Mouse (Mus musculus) lung, postnatal 0 days (tissue): ENCODE results near the gene Mindy4.

Source experiments
- CTCF ChIP-seq: IDR thresholded peaks from 2 replicates; pipeline ENCODE4 v1.5.1; 2016; ENCODE audit warnings: antibody characterized with exemption, mild to moderate bottlenecking
- EP300 ChIP-seq: IDR thresholded peaks from 2 replicates; pipeline ENCODE4 v1.6.1; 2016; ENCODE audit warnings: antibody characterized with exemption, mild to moderate bottlenecking, control low read depth

DNA sequence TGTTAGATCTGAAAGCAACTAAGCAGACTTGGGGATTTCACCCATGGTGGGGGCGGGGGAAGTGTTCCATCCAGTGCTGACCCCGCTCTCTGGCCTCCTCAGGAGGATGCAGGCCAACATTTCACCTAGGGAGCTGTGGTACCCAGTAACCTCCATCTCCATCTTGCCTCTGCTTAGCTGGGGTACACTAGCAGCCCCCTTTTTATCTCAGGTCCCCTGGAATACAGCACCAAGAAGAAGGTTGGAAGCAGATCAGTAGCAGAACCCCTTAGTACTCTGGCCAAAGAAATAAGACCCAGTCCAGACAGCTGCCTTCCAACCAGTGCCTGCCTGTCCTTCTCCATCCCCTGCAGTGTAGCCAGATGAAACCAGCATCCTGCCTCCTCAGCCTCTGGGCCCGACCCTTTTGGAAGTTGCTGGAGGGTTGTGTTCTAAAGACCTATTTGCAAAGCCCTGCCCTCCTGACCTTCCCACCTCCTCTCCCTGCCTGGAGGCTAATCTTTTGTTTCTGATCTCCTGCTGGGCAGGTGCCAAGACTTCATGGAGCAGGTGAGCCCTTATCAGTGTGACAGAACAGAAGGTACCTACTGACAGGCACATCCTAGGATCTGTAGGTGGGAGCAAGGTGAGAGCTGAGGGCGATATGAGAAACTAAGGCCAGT lies 151.4 kb downstream of the Mindy4 start:
- TF ChIP-seq CTCF (no peak), EP300 (no peak)
